Mouse (Mus musculus): ENCODE measurements around the gene Ctc1. TPM values are rescaled to one million over a fixed set of nuclear protein-coding genes. Genes with fewer than 3 reads are reported as not detected.
"Not testable (repeated sequence)": the region's sequence is repeated elsewhere in the genome, so short reads cannot be mapped to it uniquely, and the experiment has no call there.

The Ctc1 gene
- 55.5 and 60.4 TPM in 2 replicates for polyA plus RNA-seq (2015; fragmentation: Nextera tagmentation; extraction: Ambion mirVana)

- Histone ChIP-seq H3K27me3 (no peaks in the 10 kb centered on the region), H3K4me1 (peaks cover 21% of the 10 kb centered on the region), H3K4me3 (peak within 1 kb of the TSS; percentile 74), H3K9ac (peak within 1 kb of the TSS; percentile 90), H3K4me2 (replicated peaks) (peak within 1 kb of the TSS; percentile 81), H3K36me3 (peaks cover 5% of the 10 kb centered on the region), H3K9me3 (no peaks in the 10 kb centered on the region), H3K27ac (peak within 1 kb of the TSS; percentile 90)
- WGBS: 2% methylated on average over 38 of the region's 38 CpGs
- peak; percentile 95 for ATAC-seq (ENCODE audit: low FRiP score, low read depth)
These were observed at the start of gene Ctc1 for GRCm38 (mm10) chr11:69015644-69016441. Gene Ctc1 (plus strand): TSS chr11:69015911.

GRCm38 (mm10) chr11:68966554-68966953 is 49.2 kb upstream of the Ctc1 start:
- ATAC-seq (ENCODE audit: low FRiP score, low read depth): no peak
- Histone ChIP-seq H3K27ac (no peak overlapping the region), H3K36me3 (no peaks in the 10 kb centered on the region; the same call in 1 of the 2 replicates), H3K9ac (no peak overlapping the region), H3K4me1 (peaks cover 16% of the 10 kb centered on the region), H3K4me2 (replicated peaks) (no peak overlapping the region), H3K4me3 (no peak overlapping the region; the same call in 1 of the 2 replicates), H3K27me3 (no peaks in the 10 kb centered on the region), H3K9me3 (no peaks in the 10 kb centered on the region)
- 37% methylated on average over 1 of the region's 1 CpGs for WGBS

GRCm38 (mm10) chr11:68967337-68968282 is 48.1 kb upstream of the Ctc1 start, which contains the start of gene Slc25a35:
Gene Slc25a35 (plus strand): TSS chr11:68968131.
- peak within 1 kb of the TSS; percentile 96 for H3K4me2 ChIP-seq (replicated peaks)
- no peaks in the 10 kb centered on the region for H3K27me3 ChIP-seq
- H3K9ac ChIP-seq: peak within 1 kb of the TSS; percentile 73
- under 1% methylated on average over 50 of the region's 50 CpGs for WGBS
- no peaks in the 10 kb centered on the region for H3K9me3 ChIP-seq
- ATAC-seq (ENCODE audit: low FRiP score, low read depth): peak; percentile 96
- H3K36me3 ChIP-seq: no peaks in the 10 kb centered on the region; the same call in 1 of the 2 replicates
- H3K4me1 ChIP-seq: peaks cover 13% of the 10 kb centered on the region
- H3K27ac ChIP-seq: no peak within 1 kb of the TSS
- H3K4me3 ChIP-seq: peak within 1 kb of the TSS; percentile 61

- H3K4me3 ChIP-seq: 0 out of 2 replicates have a peak overlapping the region, but pooled peaks have one; percentile 61
These were observed 47.0 kb upstream of the Ctc1 start for GRCm38 (mm10) chr11:68968752-68969151.

GRCm38 (mm10) chr11:68970232-68970631 is 45.5 kb upstream of the Ctc1 start:
- no peak overlapping the region for H3K9ac ChIP-seq
- no peak for ATAC-seq (ENCODE audit: low FRiP score, low read depth)
- H3K4me3 ChIP-seq: no peak overlapping the region
- WGBS: 80% methylated on average over 4 of the region's 4 CpGs
- no peak overlapping the region for H3K27ac ChIP-seq
- H3K27me3 ChIP-seq: no peaks in the 10 kb centered on the region
- H3K9me3 ChIP-seq: no peaks in the 10 kb centered on the region
- H3K36me3 ChIP-seq: no peaks in the 10 kb centered on the region; the same call in 1 of the 2 replicates
- peaks cover 23% of the 10 kb centered on the region for H3K4me1 ChIP-seq
- no peak overlapping the region for H3K4me2 ChIP-seq (replicated peaks)

More at GRCm38 (mm10) chr11:68968752-68969151, 47.0 kb upstream of the Ctc1 start:
- Histone ChIP-seq H3K9ac (peak overlapping the region; percentile 73), H3K27me3 (no peaks in the 10 kb centered on the region), H3K4me1 (peaks cover 18% of the 10 kb centered on the region), H3K27ac (no peak overlapping the region), H3K4me2 (replicated peaks) (peak overlapping the region; percentile 96), H3K9me3 (no peaks in the 10 kb centered on the region), H3K36me3 (no peaks in the 10 kb centered on the region; the same call in 1 of the 2 replicates)
- no peak for ATAC-seq (ENCODE audit: low FRiP score, low read depth)
- 82% methylated on average over 11 of the region's 11 CpGs for WGBS

- Histone ChIP-seq H3K4me3 (peak overlapping the region; percentile 49), H3K4me1 (peaks cover 14% of the 10 kb centered on the region), H3K9ac (peak overlapping the region; percentile 60), H3K4me2 (replicated peaks) (peak overlapping the region; percentile 70)
- H3K9me3 ChIP-seq, H3K36me3 ChIP-seq, H3K27me3 ChIP-seq, H3K27ac ChIP-seq: not testable (repeated sequence)
- WGBS: under 1% methylated on average over 38 of the region's 38 CpGs
- ATAC-seq (ENCODE audit: low FRiP score, low read depth): peak; percentile 94
These were observed 42.3 kb upstream of the Ctc1 start for GRCm38 (mm10) chr11:68973250-68974058.

GRCm38 (mm10) chr11:68974059-68974450 is 41.7 kb upstream of the Ctc1 start:
- H3K9ac ChIP-seq: peak overlapping the region; percentile 19
- H3K27ac ChIP-seq: no peak overlapping the region
- H3K4me2 ChIP-seq (replicated peaks): peak overlapping the region; percentile 70
- no peaks in the 10 kb centered on the region for H3K9me3 ChIP-seq
- H3K36me3 ChIP-seq: no peaks in the 10 kb centered on the region; the same call in 1 of the 2 replicates
- H3K4me1 ChIP-seq: peaks cover 10% of the 10 kb centered on the region
- no peaks in the 10 kb centered on the region for H3K27me3 ChIP-seq
- H3K4me3 ChIP-seq: peak overlapping the region; percentile 49
- ATAC-seq (ENCODE audit: low FRiP score, low read depth): no peak
- 30% methylated on average over 6 of the region's 6 CpGs for WGBS

GRCm38 (mm10) chr11:68975085-68975484 is 40.6 kb upstream of the Ctc1 start, which contains the start of gene Rangrf:
Gene Rangrf (minus strand): TSS chr11:68975185.
- H3K4me1 ChIP-seq: peaks cover 10% of the 10 kb centered on the region
- peak within 1 kb of the TSS; percentile 49 for H3K4me3 ChIP-seq
- no peak within 1 kb of the TSS for H3K27ac ChIP-seq
- 78% methylated on average over 7 of the region's 7 CpGs for WGBS
- H3K36me3 ChIP-seq: no peaks in the 10 kb centered on the region; the same call in 1 of the 2 replicates
- ATAC-seq (ENCODE audit: low FRiP score, low read depth): no peak
- H3K27me3 ChIP-seq: no peaks in the 10 kb centered on the region
- H3K9ac ChIP-seq: peak within 1 kb of the TSS; percentile 19; the same call in 1 of the 2 replicates
- no peaks in the 10 kb centered on the region for H3K9me3 ChIP-seq
- peak within 1 kb of the TSS; percentile 70 for H3K4me2 ChIP-seq (replicated peaks)

GRCm38 (mm10) chr11:68975601-68976000 is 40.1 kb upstream of the Ctc1 start:
- Histone ChIP-seq H3K27me3 (no peaks in the 10 kb centered on the region), H3K27ac (no peak overlapping the region)
- 88% methylated on average over 1 of the region's 1 CpGs for WGBS

GRCm38 (mm10) chr11:68979320-68979733 is 36.4 kb upstream of the Ctc1 start:
- no peaks in the 10 kb centered on the region for H3K27me3 ChIP-seq
- H3K4me1 ChIP-seq: no peaks in the 10 kb centered on the region
- no peaks in the 10 kb centered on the region for H3K36me3 ChIP-seq
- no peak for ATAC-seq (ENCODE audit: low FRiP score, low read depth)
- no peak overlapping the region for H3K27ac ChIP-seq
- H3K9me3 ChIP-seq: no peaks in the 10 kb centered on the region
- no peak overlapping the region for H3K4me3 ChIP-seq
- 62% methylated on average over 5 of the region's 5 CpGs for WGBS
- no peak overlapping the region for H3K4me2 ChIP-seq (replicated peaks)
- no peak overlapping the region for H3K9ac ChIP-seq

More at GRCm38 (mm10) chr11:68975601-68976000, 40.1 kb upstream of the Ctc1 start:
- Histone ChIP-seq H3K4me2 (replicated peaks) (no peak overlapping the region), H3K4me3 (no peak overlapping the region), H3K36me3 (no peaks in the 10 kb centered on the region; the same call in 1 of the 2 replicates), H3K4me1 (peaks cover 10% of the 10 kb centered on the region), H3K9me3 (no peaks in the 10 kb centered on the region), H3K9ac (no peak overlapping the region)
- ATAC-seq (ENCODE audit: low FRiP score, low read depth): no peak

- peaks cover 4% of the 10 kb centered on the region; the same call in 1 of the 2 replicates for H3K36me3 ChIP-seq
- H3K9ac ChIP-seq: no peak overlapping the region
- no peaks in the 10 kb centered on the region for H3K4me1 ChIP-seq
- H3K27me3 ChIP-seq: no peaks in the 10 kb centered on the region
- no peak overlapping the region for H3K4me3 ChIP-seq
- no peak overlapping the region for H3K4me2 ChIP-seq (replicated peaks)
- WGBS: 74% methylated on average over 3 of the region's 3 CpGs
- no peaks in the 10 kb centered on the region for H3K9me3 ChIP-seq
- ATAC-seq (ENCODE audit: low FRiP score, low read depth): no peak
- H3K27ac ChIP-seq: no peak overlapping the region
These were observed 34.8 kb upstream of the Ctc1 start for GRCm38 (mm10) chr11:68980919-68981318.

Data from limb, embryonic 13.5 days (tissue).